Mouse (Mus musculus): ENCODE measurements at regions not wholly inside any gene's neighbourhood (a gene's known extent, or its start where the extent isn't known, plus 50 kb on each side); places are given as distances from the start of the nearest gene placed in this dataset.

DNA sequence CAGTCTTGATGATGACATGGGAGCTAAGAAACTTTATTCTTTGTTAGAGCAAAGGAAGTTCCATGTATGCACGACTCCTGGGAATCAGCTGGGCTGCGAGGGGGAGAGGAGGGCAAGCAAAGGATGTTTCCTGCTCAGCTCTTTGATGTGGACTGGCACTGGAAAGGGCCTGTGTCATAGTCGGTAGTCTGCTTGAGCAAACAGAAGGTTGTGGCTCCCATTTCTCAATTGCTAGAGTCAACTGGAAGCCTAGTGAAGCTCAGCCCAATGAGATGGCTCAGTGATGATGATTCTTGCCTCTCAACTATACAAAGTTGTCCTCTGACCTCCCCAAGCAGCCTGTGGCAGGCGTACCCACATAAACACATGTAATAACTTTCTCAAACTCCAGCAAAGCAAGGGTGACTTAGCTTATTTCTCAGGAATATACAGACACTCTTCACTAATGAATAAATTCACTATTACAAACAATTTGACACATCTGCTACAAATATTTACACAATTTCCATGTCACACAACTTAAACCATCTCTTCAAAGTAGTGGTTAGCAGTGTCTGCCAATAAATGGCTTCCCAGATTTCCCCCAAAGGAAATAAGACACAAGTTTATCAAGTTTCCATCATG, 115.4 kb upstream of the Smad1 start:
- no peak for DNase-seq

- DNase-seq = no peak
These were observed 109.3 kb upstream of the Smad1 start for GRCm38 (mm10) chr8:79508597-79508996.

DNA sequence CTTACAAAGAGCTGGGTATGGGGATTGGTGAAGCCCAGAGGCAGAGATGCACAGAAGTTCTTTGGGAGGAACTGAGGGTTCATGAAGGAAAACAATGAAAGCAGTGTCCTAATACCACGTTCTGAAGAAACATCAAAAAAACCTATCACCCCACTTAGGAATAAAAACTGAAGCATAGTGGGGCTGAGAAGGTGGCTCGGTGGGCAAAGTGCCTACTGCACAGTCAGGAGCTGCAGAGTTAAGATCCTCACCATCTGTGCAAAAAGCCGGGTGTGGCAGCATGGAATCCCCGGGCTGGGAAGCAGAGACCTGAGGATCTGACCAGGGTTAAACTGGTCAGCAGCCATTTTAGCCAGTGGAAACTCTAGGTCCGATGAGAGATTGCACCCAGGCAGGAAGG, 106.1 kb upstream of the Smad1 start:
- no peak for DNase-seq

DNA sequence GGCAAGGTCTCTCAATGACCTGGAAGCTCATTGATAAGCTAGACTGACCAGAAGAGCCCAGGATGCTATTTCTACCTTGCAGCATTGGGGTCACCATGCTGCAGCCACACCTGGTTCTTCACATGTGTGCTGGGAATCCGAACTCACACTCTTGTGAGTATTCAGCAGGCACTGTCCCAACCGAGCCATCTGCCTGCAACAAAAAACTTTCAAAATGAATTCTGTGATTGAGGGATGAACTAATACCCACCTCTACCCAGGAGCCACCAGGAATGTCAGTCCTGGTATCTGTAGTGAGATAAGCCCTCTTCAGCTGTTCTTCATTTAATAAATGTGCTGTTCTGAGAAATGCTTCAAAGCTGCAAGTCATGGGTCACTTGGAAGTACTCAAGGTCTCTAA, 104.6 kb upstream of the Smad1 start:
- DNase-seq = no peak

DNA sequence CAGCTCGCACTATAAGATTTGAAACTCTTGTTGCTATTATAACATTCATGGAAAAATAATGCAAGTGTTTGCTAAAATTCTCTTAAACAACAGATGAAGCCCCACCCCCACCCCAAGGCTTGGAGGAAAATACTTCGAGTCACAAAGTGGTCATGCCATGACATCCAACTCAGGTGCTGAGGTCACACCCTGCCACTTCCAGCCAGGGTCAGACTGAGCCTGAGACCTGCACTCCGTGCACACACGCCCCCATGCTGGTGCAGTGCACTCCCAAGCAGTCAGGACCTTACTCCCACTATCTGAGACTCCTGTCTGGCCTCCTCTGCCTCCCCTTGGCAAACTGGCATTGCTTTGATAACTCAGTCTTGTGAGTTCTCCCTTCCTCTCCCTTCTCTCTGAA, 102.7 kb upstream of the Smad1 start:
- no peak for DNase-seq

GRCm38 (mm10) chr8:79501238-79501637, 101.9 kb upstream of the Smad1 start:
- DNase-seq = no peak

DNA sequence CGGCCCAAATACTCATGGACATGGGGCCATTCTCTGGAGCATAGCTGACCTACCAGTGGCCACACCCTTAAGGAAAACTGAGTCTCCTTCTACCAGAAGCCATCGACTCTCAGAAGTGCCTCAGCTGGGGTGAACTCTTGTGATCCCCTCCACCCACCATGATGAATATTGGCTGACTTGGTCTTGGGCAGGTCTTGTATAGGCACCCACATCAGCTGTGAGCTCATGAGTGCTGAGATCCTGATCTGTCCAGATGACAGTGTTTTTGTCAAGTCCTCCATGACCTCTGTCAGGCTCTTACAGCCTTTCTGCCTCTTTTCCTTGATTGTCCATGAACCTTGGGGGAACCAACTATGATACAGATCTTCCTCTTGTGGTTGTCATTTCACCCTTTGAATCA, 99.9 kb upstream of the Smad1 start:
- DNase-seq = no peak

- DNase-seq = no peak
These were observed 99.3 kb upstream of the Smad1 start for GRCm38 (mm10) chr8:79498611-79499010.

GRCm38 (mm10) chr8:79491156-79491698, 91.9 kb upstream of the Smad1 start:
- DNase-seq = no peak

- no peak for DNase-seq
These were observed 91.4 kb upstream of the Smad1 start for GRCm38 (mm10) chr8:79490739-79491138.

DNA sequence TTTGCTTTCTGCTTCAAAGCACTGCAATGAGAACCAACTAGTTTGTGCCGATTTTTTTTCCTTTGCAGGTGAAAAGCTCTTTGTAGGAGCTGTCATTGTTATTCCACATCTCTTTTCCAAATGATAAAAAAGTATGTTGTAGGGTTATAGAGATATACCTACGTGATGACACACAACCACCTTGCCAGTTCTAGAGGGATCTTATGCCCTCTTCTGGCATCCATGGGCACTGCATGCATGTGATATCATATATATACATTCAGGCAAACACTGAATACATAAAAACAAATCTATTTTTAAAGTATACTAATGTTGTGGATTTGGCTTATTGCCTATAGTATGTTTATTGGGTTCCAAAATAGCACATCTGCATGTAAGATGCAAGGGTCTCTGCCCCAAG, 89.5 kb upstream of the Smad1 start:
- DNase-seq = peak; percentile 47

- no peak for DNase-seq
These were observed 88.3 kb upstream of the Smad1 start for GRCm38 (mm10) chr8:79487597-79487996.

- DNase-seq = no peak
These were observed 80.0 kb upstream of the Smad1 start for GRCm38 (mm10) chr8:79479326-79479725.

DNA sequence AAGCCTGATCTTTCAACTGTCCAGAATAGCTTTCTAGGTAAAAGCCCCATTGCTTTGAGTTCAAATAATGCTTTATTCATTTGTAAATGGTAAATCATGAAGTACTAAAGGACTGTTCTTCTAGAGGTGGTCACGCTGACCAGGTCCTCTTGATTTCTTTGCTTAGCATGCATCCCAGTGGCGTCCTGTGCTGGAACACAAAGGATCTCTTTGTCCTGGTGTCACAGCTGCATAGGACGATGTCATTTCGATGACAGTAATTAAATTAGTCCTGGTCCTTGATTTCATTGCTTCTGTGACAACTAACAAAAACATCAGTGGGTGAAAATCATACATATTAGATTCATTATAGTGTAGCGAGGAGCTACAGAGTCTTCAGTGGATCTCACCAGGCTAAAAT, 76.7 kb upstream of the Smad1 start:
- no peak for DNase-seq

DNA sequence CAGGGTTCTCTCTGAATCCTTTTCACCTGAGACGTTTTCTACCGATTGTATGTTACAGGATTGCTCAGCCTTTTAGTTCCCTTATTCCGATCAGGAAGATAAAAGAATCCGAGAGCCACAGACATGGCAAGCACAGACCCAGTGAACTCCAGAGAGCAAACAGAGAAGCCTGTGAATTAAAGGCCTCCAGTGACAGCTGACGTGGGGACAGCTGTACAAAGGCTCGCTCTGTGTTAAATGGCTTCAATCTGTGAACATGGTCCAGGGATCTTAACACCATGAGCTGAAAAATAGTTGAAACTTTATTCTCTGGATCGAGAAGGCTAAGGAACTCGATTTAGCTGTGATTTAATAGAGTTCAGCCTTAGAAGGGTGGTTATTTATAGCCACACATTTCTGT, 75.4 kb upstream of the Smad1 start:
- DNase-seq = no peak

GRCm38 (mm10) chr8:79452101-79452500, 52.8 kb upstream of the Smad1 start:
- no peak for DNase-seq

GRCm38 (mm10) chr8:79449453-79449852, 50.1 kb upstream of the Smad1 start:
- DNase-seq = no peak

All from thymus, postnatal 25 days (tissue).